Mouse (Mus musculus): Measurements from ENCODE around the gene A930018P22Rik. TPM values are rescaled to one million over a fixed set of nuclear protein-coding genes. Genes with fewer than 3 reads are reported as not detected.

The A930018P22Rik gene
- total and polyA plus RNA-seq, 3 experiments, result not detected

DNA sequence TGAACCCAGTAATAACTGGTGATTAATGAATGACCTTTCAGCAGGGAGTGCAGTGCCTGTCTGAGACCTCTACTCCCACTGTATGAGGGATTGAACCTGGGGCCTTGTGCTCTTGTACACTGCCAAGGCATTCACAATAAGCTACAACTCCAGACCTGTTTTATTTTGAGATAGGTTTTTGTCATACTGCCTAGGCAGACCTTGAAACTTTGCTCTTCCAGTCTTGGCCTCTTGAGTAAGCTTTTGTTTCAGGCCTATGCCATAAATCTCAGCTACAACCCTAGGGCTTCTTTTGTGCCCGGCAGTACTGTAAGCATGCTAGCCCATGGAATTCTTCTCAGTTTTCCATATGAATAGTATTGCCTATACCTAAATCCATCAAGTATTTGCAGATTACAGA lies 3.5 kb upstream of the A930018P22Rik start:
- ATAC-seq (ENCODE audit: extremely low read depth, insufficient number of reproducible peaks, low FRiP score, poor library complexity, severe bottlenecking), result no peak
- H3K27me3 ChIP-seq (ENCODE audit: insufficient read depth, low read length), result no peaks in the 10 kb centered on the region
- DNase-seq (ENCODE audit: low spot score), result no peak
- H3K9me3 ChIP-seq (replicated peaks), result no peaks in the 10 kb centered on the region
- peaks cover 40% of the 10 kb centered on the region for H3K4me1 ChIP-seq (ENCODE audit: insufficient read depth, low read depth, low read length)
- H3K4me3 ChIP-seq (ENCODE audit: low read depth, low read length), result no peak overlapping the region
- TF ChIP-seq TAL1 (conservative IDR thresholded peaks at IDR 0.05; ENCODE audit: low read depth, low read length), result no peak
- no peak for TF ChIP-seq POLR2AphosphoS5 (IDR thresholded peaks at IDR 0.05; ENCODE audit: insufficient replicate concordance, low read depth, low read length)
- TF ChIP-seq GATA1 (IDR thresholded peaks at IDR 0.05; ENCODE audit: borderline replicate concordance, low read length), result no peak
- no peak for TF ChIP-seq CTCF (IDR thresholded peaks at IDR 0.05; ENCODE audit: low read depth, low read length)
- TF ChIP-seq GATA2 (IDR thresholded peaks at IDR 0.05; ENCODE audit: borderline replicate concordance, low read depth, low read length), result no peak
- H3K36me3 ChIP-seq (replicated peaks), result no peaks in the 10 kb centered on the region

DNA sequence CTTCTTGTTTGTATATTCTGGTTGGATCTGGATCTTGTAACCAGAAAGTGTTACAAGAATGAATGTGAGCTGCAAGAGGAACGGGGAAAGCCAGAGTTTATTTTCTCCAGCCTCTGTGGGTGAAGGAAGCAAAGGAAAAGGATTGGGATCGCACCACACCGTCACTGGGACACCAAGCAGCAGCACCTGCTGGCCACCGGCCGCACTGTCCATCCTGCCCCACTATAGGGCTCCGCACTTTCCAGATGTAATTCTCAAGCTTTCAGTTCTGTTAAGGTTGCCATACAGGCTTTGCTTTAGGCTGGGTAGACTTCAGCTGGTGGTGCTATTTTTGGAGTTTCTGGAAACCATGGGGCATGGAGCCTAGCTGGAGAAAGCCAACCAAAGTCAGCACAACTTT lies 2.3 kb upstream of the A930018P22Rik start:
- TF ChIP-seq TAL1 (conservative IDR thresholded peaks at IDR 0.05; ENCODE audit: low read depth, low read length) (no peak), GATA2 (IDR thresholded peaks at IDR 0.05; ENCODE audit: borderline replicate concordance, low read depth, low read length) (no peak), CTCF (IDR thresholded peaks at IDR 0.05; ENCODE audit: low read depth, low read length) (no peak), GATA1 (IDR thresholded peaks at IDR 0.05; ENCODE audit: borderline replicate concordance, low read length) (no peak), POLR2AphosphoS5 (IDR thresholded peaks at IDR 0.05; ENCODE audit: insufficient replicate concordance, low read depth, low read length) (no peak)
- ATAC-seq (ENCODE audit: extremely low read depth, insufficient number of reproducible peaks, low FRiP score, poor library complexity, severe bottlenecking) (no peak), DNase-seq (ENCODE audit: low spot score) (no peak)
- H3K27me3 ChIP-seq (ENCODE audit: insufficient read depth, low read length), result peaks cover under 1% of the 10 kb centered on the region
- H3K36me3 ChIP-seq (replicated peaks), result no peaks in the 10 kb centered on the region
- H3K4me3 ChIP-seq (ENCODE audit: low read depth, low read length), result no peak overlapping the region
- no peaks in the 10 kb centered on the region for H3K9me3 ChIP-seq (replicated peaks)
- H3K4me1 ChIP-seq (ENCODE audit: insufficient read depth, low read depth, low read length), result peaks cover 46% of the 10 kb centered on the region

DNA sequence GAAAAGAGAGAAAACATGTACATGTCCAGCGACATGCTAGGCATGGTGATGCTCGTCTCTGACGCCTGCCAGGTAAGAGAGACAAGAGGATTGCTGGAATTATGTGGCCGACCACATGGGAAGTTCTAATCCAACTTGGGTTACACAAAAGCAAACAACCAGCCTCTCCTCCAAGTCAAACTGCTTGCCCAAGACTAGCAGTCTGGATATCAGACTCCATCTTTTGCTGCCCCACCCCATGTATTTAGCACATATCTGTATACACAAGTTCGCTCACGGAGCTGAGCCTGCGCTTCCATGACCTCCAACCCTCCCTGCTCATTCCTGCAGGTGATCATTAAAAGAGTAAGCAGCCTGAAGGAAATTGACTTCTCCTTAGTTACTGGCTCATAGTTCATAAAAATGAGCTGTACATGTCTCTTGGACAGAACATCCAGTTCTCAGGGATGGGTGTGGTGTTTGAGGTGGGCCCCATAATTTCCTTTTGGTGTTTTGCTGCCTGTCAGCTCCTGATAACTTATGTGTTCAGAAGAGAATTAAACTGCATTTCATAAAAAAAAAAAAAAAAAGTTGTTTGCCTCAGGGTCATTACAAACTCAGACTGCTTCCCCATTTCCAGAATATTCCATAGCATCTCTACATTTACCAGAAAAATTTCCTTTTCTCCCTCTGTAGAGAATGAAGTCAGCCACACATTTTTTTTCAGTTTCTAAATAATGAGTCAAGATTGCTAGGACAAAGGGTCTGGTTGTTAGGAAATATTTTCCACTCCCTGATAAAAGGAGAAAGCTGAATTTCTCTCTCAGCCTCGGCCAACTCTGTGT lies 676 bp upstream of the A930018P22Rik start:
- peaks cover 9% of the 10 kb centered on the region for H3K27me3 ChIP-seq (ENCODE audit: insufficient read depth, low read length)
- peaks cover 46% of the 10 kb centered on the region for H3K4me1 ChIP-seq (ENCODE audit: insufficient read depth, low read depth, low read length)
- peak overlapping the region; percentile 76; the same call in 1 of the 2 replicates for H3K4me3 ChIP-seq (ENCODE audit: low read depth, low read length)
- DNase-seq (ENCODE audit: low spot score), result peak; percentile 55
- peak; percentile 39; the same call in 1 of the 2 replicates for TF ChIP-seq TAL1 (conservative IDR thresholded peaks at IDR 0.05; ENCODE audit: low read depth, low read length)
- TF ChIP-seq CTCF (IDR thresholded peaks at IDR 0.05; ENCODE audit: low read depth, low read length), result no peak
- H3K36me3 ChIP-seq (replicated peaks), result no peaks in the 10 kb centered on the region
- ATAC-seq (ENCODE audit: extremely low read depth, insufficient number of reproducible peaks, low FRiP score, poor library complexity, severe bottlenecking), result peak; percentile 40; the same call in 1 of the 2 replicates
- H3K9me3 ChIP-seq (replicated peaks), result no peaks in the 10 kb centered on the region

DNA sequence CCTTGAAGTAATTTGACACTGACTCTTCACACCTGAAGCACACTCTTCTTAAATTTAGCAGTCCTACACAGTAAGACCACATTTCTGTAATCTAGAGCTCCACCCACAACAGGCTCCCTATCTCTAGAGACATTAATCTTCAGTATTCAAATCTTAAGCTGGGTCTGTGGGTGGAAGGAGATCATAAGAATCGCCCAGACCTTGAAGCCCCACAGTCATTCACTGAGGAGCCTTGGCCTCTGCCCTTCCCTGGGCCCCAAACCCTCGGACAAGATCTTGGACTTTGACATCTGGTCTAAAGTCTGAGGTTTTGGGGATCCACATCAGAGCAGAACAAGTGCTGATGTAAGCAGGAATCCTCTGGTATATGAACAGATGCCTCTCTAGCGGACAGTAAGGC lies 971 bp downstream of the A930018P22Rik start:
- TF ChIP-seq GATA2 (IDR thresholded peaks at IDR 0.05; ENCODE audit: borderline replicate concordance, low read depth, low read length) (no peak), TAL1 (conservative IDR thresholded peaks at IDR 0.05; ENCODE audit: low read depth, low read length) (peak; percentile 45; the same call in 1 of the 2 replicates)
- Histone ChIP-seq H3K9me3 (replicated peaks) (no peaks in the 10 kb centered on the region), H3K27me3 (ENCODE audit: insufficient read depth, low read length) (peaks cover 20% of the 10 kb centered on the region), H3K4me3 (ENCODE audit: low read depth, low read length) (peak overlapping the region; percentile 76; the same call in 1 of the 2 replicates), H3K36me3 (replicated peaks) (no peaks in the 10 kb centered on the region), H3K4me1 (ENCODE audit: insufficient read depth, low read depth, low read length) (peaks cover 40% of the 10 kb centered on the region)
- peak; percentile 51 for ATAC-seq (ENCODE audit: extremely low read depth, insufficient number of reproducible peaks, low FRiP score, poor library complexity, severe bottlenecking)
- DNase-seq (ENCODE audit: low spot score), result peak; percentile 49

DNA sequence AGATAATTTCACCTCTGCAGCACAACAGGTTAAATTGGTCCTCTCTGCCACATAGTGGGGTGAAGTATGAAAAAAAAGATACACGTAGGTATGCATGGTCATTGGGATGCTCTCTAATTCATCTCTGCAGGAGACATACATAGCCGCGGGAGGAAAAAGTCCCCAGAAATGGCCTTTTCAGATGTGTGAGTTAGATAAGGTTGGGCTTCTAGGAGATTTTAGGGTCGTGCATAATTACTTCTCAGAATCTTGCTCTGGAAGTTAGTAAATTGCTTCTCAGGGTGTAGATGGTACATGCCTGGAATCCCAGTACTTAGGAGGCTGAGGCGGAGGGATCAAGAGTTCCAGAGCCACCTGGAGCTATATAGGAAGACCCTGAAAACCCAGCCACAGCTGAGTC lies 1.5 kb downstream of the A930018P22Rik start:
- DNase-seq (ENCODE audit: low spot score) (no peak), ATAC-seq (ENCODE audit: extremely low read depth, insufficient number of reproducible peaks, low FRiP score, poor library complexity, severe bottlenecking) (no peak)
- peak overlapping the region; percentile 76; the same call in 1 of the 2 replicates for H3K4me3 ChIP-seq (ENCODE audit: low read depth, low read length)
- no peaks in the 10 kb centered on the region for H3K9me3 ChIP-seq (replicated peaks)
- TF ChIP-seq TAL1 (conservative IDR thresholded peaks at IDR 0.05; ENCODE audit: low read depth, low read length) (0 out of 2 replicates have a peak, but pooled peaks have one; percentile 2), GATA1 (IDR thresholded peaks at IDR 0.05; ENCODE audit: borderline replicate concordance, low read length) (no peak)
- H3K36me3 ChIP-seq (replicated peaks), result no peaks in the 10 kb centered on the region
- H3K27me3 ChIP-seq (ENCODE audit: insufficient read depth, low read length), result peaks cover 25% of the 10 kb centered on the region
- peaks cover 40% of the 10 kb centered on the region for H3K4me1 ChIP-seq (ENCODE audit: insufficient read depth, low read depth, low read length)

DNA sequence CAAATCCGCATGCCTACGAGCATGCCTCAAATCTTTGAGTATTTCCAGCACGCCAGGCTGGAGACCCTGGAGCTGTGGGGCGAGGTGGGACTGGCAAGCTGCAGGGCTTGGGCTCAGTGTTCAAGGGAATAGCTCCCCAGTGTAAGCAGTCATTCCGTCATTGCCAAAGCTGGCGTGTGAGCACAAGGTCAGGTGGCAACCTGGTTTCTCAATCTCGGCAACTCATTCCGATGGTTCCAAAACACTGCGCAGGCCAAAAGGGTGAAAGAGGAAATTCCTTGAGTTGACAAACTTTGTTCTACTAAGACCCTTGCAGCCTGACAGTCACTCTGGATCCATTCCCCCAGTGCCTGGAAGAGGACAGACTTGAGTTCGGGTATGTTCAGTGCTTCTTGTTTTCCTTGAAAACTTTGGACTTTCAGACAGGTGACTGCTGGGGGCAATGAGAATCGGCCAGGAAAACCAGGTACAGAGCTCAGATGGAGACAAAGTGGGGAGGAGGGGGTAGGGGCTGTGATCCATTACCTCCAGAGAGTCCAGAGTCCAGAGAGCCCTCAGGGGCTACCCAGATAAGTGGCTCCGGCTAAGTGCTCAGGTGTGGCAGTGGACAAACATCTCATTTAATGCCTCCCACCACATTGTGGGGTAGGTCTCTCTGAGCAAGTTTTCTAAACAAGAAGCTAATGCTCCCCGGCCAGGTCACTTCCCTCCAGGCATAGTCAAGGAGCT lies 6.4 kb downstream of the A930018P22Rik start:
- TF ChIP-seq GATA1 (IDR thresholded peaks at IDR 0.05; ENCODE audit: borderline replicate concordance, low read length) (no peak), POLR2AphosphoS5 (IDR thresholded peaks at IDR 0.05; ENCODE audit: insufficient replicate concordance, low read depth, low read length) (no peak), GATA2 (IDR thresholded peaks at IDR 0.05; ENCODE audit: borderline replicate concordance, low read depth, low read length) (no peak), TAL1 (conservative IDR thresholded peaks at IDR 0.05; ENCODE audit: low read depth, low read length) (no peak), CTCF (IDR thresholded peaks at IDR 0.05; ENCODE audit: low read depth, low read length) (no peak)
- no peak for ATAC-seq (ENCODE audit: extremely low read depth, insufficient number of reproducible peaks, low FRiP score, poor library complexity, severe bottlenecking)
- no peaks in the 10 kb centered on the region for H3K9me3 ChIP-seq (replicated peaks)
- H3K27me3 ChIP-seq (ENCODE audit: insufficient read depth, low read length), result peaks cover 52% of the 10 kb centered on the region
- H3K4me1 ChIP-seq (ENCODE audit: insufficient read depth, low read depth, low read length), result peaks cover 40% of the 10 kb centered on the region
- H3K36me3 ChIP-seq (replicated peaks), result no peaks in the 10 kb centered on the region
- H3K4me3 ChIP-seq (ENCODE audit: low read depth, low read length), result no peak overlapping the region
- no peak for DNase-seq (ENCODE audit: low spot score)

Data from G1E (cell line).